Mouse (Mus musculus) frontal cortex, adult (tissue): ENCODE data around the gene Wwtr1.

ENCODE experiments used
- ATAC-seq: cut with Nextera tagmentation; 2 replicates; pipeline ENCODE4 v1.9.2; 2017; ENCODE audit warnings: mild to moderate bottlenecking, moderate library complexity, mixed read lengths; ENCODE audit not compliant: low TSS enrichment

Gene Wwtr1

DNA sequence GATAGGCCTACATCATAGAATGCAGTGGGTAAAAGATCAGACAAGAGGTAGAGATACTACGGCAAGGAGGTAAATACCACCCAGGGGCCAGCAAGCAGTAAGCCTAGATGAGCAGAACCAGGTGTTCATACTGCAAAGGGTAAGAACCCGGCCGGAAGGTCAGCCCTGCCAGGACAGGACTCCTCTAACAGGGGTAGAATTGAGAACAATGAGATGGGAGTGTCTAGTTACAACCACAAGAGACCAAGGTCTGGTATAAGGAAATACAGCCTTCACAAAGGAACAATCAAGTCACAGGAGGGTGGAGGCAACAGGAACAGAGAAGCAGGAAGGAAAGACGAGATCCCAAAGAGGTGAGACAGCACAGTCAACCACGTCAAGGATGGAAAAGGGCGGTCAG, 16.9 kb downstream of the Wwtr1 start:
- no peak for ATAC-seq

DNA sequence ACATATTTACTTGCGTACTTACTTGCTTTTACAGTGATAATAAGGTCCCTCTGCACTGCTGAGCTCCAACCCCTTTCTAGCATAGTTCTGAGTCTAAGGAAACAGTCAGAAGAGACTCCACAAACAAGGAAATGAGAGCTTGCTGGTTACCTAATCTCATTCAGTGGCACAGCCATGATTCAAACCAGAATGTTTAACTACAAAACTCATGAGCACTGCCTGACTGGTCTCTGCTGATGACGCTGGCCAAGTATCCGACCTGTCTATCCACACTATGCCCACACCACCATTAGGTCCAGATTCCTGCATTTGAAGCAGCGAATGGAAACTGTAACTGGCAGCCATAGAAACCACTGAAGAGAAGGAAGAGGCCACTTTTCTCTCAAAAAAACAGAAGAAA, 18.3 kb downstream of the Wwtr1 start:
- ATAC-seq, result no peak

DNA sequence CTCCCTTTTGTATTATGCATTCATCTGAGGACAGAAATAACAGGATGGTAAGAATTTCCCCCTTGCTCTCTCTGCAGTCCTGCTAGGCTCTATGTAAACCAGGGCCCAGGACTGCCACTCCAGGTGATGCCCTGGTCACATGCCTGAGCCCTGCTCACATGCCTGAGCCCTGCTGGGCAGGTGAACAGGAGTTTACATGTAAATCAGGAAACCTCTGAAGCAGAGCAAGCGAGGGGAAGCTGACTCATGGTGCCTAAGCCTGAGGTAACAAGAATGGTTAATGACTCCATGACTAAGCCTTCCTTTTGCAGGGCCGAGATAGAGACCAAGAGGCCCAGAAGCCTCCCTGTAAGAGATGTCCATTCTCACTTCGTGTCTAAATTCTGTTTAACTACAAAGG, 20.1 kb downstream of the Wwtr1 start:
- ATAC-seq, result no peak

DNA sequence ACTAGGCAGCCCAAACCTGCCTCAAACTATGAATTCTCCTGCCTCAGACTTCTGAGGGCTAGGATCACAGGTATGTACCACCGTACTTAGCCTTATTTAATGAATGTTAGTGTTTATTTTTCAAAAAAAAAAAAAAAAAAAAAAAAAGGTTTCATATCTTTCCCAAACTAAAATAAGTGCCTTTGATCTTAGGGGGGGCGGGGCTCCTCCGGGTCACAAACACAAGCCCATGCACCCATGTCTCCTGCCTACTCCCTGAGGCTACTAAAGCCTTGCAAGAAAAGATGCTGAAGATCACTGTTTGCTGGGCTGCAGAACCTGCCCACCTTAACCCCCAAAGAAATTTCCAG, 20.8 kb downstream of the Wwtr1 start:
- ATAC-seq, result no peak

DNA sequence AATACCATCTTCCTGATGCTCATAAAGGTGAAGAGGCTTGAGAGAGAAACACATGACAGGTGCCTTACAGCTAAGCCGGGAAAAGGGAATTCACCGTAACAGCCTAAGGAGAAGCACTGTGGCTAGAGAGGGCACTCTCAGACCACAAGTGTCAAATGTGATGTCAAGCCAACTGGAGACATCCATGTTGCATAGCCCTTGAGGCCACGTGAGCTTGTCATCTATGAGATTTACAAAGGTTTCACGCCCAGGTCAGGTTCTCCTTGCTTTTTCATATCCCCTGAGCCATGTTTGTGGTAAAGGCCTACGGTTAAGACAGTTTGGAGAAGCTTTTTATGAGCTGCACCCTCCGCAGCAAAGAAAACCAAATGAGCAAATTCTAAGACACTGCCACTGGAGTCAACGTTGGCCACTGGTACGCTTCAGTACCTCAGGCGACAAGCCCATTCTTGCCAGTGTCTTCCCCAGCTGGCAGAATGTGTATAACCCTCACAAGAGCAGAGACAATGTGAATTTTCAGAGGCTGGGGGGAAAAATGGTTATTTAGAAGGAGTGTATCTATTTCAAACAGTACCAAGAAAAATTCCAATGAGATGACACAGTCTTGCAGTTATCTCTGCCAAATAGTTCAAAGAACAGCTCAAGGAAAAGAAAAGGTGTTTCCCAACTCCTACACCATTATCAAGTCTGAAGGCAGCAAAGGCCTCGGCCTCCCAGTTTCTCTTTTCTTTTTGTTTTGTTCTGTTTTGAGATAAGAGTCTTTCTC, 21.4 kb downstream of the Wwtr1 start:
- ATAC-seq, result no peak

DNA sequence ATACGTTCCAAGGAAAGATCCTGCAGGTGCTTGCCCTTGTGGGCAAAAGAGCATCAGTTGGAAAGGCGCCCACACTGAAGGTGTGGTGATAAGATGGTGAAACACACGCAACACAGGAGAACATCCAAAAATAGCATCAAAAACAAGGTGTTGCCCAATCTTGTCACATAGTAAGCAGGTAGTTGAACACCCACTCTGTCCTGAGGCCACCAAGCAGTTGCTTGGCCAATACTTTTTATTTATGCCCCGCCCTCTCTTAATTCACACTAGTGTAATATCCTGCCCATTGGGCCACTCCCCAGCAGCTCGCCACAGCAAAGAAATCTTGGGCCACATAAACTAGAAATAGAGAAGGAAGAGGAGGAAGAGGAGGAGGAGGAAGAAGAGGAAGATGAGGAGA, 22.6 kb downstream of the Wwtr1 start:
- no peak for ATAC-seq

DNA sequence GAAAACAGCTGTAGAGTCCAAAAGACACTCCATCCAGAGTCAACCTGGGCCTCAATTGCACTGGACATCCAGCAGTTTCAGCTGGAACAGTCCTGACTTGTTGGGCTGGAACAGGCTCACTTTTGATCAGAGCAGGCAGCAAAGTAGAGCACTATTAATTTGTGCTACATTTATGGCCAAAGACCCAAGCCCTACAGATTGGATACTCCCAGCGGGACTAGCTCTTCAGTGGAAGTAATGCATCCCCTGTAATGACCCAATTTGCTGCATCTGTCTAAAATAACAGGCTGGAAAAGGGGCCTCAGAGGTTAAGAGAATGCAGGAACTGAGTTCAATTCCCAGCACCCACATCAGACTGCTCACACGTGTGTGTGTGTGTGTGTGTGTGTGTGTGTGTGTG, 24.5 kb downstream of the Wwtr1 start:
- ATAC-seq, result no peak

DNA sequence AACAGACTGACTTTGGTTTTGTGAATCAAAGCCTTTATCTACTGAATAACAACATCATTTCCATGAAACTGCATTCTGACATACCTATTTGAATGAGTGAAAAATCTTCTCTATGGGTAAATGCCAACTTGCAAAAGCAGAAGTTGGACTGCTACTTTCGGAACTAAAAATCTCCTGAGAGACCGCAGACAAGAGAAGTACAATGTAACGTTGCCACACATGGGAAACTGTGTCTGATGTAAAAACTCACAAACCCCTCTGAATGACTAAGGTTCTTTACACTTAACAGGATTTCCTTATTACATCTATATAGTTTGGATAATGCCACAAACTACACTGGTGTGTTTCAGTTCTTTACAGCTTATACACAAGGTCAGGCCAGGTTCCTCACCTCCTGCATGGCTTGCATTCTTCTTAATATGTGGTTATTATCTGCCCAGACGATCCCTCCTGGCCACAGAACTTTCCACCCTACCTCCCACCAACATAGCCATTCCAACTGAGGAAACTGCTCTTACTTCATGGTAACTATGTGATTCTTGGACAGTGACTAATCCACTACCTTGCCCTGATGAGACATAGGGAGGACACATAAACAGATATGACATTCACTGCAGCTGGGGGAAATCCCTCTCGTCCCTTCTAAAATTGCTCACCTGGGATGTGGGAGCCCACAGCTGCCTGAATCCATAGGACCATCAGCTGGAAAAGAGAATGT, 25.1 kb downstream of the Wwtr1 start:
- no peak for ATAC-seq

DNA sequence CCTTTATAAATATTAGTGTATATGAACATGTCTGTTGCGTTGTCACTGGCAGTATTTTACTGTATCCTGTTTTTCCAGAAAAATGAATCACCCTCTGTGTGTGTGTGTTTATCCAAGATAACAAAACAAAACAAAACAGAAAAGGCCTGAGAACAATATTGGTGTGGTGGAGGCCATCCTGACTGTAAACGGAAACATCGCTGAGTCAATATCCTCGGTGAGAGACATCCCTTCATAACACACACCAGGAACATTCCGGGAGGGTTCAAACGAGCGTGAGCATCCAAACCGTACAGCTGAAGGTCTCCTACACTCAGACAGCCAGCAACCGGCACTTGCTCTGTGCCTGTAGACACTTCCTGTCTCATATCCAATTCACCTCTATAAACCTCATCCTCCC, 31.6 kb downstream of the Wwtr1 start:
- no peak for ATAC-seq

DNA sequence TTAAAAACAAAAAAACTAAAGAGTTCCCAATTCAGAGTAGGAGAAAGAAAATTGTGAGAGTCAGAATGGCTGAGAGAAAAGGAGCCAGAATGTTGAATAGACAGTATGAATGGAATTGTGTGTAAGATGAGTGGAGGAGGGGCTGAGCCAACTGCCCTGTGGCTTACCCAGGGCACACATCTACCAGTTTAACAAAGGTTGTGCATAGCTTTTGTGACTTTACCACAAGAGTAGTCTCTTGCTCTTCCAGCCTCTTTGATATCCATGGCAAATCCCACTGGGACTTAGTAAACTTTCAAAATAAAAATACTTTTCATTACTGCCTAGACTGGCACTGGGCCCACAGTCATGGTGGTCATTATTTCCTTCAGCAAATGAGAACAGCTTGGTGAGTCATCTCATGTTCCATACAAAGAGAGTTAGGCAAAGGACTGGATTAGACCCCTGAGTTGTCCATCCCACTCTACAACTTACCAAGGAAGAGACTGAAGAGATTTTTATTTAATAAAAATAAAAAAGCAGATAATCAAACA, 32.8 kb downstream of the Wwtr1 start:
- ATAC-seq, result no peak

DNA sequence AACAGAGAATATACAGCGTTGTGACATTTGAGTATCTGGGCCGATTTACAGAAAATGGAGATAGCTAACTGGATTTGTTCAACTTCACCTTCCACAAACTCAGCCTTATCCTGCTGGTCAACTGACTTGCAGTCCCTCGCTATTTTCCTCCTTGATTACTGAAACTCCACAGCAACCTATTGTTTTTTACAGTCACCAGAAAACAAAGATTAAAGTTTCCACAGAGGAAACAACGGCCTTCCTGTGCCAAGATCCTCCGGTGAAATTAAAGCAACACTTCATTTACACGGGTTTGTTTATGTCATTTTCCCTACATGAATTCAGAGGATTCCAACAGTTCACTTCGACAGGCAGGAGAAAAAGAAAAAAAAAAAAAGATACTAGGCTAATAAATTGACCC, 34.5 kb downstream of the Wwtr1 start:
- no peak for ATAC-seq

DNA sequence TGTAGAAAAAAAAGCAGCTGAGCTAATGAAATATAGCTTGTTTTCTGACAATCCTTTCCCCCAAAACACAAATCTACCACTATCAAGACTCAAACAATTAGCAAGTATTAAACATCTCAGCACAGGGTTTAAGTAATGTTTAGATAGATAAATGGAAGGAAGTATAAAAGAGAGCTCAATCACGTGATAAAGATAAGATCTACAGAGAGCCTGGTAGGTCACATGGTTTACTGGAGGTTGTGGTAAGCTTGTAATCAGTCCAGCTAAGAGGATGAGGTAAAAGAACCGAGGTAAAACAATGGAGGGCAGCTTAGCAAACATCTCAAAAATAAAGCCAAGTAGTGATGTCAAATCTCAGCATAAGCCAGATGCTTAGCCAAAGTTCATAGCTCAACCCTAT, 35.2 kb downstream of the Wwtr1 start:
- no peak for ATAC-seq

DNA sequence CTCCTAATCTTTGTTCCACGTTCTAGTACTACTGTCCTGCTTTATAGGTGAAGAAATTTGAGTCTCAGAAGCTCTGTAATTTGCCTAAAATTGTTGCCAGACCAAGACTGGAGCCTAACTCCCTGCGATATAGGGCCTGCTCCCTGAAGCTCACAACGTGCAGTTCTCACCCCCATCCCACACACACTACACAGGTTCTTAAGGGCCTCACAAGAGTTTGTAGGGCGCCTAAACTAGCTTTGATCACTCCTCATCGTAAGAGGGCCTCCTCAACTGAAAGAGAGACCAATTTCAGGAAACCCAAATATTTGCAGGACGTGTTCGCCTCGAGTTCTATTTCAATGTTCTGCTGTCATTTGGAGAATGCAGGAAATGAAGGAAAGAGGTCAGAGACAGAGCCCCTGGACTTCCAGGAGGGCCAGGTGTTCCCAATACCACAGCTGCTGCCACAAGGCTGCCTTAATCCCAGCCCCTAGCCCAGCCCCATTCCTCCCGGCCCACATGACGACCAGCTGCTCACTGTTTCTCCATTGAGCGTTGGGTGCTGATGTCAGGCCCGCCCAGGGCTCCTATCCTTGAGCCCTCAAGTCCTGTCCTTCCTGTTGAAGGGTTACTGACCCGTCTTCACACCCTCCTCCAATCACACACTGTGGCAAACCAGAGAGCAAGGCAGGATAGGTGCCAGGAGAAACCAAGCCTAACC, 40.1 kb downstream of the Wwtr1 start:
- ATAC-seq, result no peak

DNA sequence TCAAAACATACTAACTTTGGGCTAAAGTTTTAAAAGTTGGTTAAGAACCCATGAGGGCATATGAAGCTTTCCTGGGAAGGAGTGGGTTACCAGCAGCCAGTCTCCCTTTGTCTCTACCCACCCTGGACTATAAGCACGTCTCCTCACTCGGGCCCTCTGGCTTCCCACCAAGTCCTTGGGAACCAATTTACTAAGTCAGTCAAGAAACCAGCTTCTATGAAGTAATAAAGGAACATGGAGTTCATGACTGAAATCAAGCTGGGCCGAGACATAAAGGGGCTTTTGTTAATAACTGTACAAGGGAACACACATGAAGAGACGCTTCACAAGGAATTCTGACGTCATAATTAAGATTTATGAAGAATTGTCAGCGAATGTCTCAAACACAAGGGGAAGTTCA, 41.3 kb downstream of the Wwtr1 start:
- no peak for ATAC-seq

DNA sequence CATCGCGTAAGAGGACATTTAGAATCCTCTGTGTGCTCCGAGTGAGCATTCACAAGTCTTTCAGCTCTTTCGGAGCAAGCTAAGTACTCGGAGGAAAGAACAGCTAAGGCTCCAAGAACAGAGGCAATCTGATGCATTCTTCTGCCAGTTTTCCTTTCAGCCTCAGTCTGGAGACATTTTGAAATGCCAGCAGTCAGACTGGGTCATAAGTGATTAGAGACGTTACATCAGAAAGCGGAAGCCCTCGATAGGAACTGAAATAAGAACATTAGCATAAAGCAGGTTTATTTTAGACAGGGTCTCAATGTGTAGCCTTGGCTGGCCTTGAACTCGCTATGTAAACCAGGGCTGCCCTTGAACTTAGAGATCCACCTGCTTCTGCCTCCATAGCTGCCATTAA, 41.8 kb downstream of the Wwtr1 start:
- no peak for ATAC-seq

DNA sequence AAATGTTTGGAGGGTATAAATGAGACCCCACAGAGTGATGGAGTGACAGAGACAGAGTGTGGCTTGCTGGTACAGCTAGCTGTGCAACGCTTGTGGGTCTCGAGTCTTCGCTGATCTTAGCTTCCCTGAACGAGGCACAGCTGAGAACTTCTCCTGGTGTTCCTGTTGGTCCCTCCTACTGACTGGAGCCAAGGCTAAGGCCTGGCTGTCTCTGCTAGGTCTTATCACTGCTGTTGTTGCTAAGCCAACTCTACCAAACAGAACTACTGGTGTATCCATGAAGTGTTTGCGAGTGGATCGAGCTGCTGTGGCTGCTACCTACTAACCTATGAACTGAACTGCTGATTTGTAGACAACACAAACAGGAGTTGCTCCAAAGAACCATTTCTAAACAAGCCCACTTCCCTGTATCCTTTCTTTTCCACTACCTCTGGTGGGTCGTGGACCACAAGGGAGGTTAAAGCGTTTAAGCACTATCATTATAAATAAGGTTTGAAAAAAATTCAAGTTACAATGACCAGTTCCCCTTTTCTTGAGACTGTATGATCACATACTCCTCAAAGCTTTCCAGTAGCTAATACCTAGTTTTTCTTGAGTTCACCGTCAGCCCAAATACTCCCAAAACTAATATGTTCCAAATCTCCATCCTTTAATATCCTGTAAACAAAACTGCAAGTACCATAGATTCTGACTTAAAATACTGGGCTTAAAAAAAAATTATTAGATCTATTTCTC, 42.6 kb downstream of the Wwtr1 start:
- no peak for ATAC-seq

DNA sequence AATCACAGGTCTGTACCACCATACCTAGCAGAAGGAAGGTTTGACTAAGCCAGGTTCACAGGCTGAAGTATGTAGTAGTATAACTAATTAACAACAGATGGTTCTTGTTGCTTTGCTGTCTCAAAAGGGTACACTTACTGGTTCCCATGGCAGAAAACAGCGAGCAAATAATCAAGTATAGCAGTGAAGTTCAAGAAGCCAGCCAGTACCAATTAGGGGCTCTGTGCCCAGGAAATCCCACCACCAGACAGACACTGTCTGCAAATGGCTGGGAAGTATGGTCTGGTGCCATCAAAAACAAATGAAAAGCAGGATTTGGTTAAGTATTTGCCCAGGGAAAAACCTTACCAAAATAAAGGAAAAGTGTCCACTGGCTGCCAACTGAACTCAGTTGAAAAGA, 44.9 kb downstream of the Wwtr1 start:
- ATAC-seq, result no peak

DNA sequence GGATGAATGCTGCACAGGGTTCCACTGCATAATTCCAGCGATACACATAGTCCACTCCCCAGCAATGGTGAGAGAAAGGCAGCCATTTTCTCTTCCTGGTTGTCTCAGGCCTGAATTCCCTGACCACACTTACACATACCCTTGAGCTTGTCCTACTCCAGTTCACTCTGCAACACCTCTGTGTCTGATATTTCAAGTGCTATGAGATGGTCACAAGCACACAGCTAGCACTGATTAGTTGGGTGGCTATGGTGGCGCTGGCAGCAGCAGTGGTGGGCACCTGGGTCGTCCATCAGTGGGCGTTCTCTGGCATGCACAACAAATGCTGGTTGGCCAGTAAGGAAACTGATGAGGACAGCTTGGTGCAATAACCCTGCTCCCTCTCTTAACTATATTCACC, 45.5 kb downstream of the Wwtr1 start:
- ATAC-seq, result no peak

DNA sequence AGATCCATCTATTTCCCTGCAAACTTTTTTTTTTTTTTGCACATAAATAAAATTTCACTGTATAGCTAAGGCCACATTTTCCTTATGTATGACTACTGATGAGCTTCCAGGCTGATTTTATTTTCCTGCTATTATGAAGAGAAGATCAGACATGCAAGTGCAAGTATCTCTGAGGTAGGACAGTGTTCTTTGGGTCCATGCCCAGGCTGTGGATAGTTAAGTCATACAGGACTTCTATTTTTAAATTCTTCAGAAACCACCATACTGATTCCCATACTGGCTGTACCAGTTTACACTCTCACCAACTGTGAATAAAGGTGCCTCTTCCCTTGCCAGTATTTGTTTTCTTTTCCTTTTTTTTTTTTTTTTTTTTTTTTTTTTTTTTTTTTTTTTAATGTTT, 48.6 kb downstream of the Wwtr1 start:
- peak; percentile 41; the same call in 1 of the 2 replicates for ATAC-seq

DNA sequence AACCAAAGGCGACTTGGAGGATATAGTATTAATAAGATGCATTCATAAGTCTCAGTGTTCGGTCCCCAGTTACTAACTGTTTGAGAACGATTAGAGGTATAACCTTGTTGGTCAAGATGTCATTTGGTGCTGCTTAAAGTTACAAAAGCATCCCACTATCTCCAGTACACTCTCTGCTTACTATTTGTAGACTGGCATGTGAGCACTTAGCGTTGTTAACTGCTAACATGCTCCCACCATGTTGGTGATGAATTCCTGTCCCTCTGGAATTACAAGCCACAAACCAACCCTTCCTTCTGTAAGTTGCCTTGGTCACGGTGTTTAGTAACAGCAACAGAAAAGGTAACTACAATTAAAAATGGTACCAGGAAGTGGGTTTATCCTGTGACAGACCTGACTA, 52.6 kb downstream of the Wwtr1 start:
- no peak for ATAC-seq

DNA sequence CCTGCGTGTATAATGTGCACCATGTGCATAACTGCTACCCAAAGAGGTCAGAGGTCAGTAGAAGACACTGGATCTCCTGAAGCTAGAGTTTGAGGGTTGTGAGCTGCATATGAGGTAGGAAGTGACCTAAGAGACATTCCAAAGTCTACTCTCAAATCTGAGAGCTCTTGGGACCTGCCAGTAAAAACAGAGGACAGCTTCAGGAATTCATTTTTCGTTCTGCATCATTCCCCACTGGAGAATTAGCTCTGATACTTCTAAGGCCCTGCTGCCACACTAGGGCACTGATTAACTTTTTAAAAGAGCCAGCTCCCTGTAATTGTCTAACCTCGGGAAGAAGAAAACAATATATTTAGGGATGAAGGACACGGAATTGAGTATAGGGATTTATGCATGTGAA, 53.8 kb downstream of the Wwtr1 start:
- no peak for ATAC-seq

DNA sequence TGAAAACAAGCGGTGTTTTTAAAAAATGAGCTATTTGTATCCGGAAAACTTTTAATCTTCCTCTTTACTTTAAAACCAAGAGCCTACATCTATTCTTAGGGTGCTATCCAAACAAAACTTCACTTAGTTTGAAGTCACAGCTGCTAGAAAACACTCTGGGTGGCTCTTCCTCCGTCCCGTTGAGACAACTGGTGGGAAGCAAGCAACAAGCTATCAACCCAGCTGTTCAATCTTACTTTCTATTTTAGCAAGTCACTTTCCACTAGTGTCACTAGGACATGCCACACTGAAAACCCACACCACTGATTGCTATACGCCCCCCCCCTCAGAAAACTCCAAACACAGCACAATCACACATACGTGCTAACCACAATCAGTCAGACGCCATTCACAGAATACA, 55.7 kb downstream of the Wwtr1 start:
- ATAC-seq, result peak; percentile 13; the same call in 1 of the 2 replicates
